Mouse (Mus musculus) neural tube, embryonic 14.5 days (tissue): ENCODE measurements around the gene Pms1. TPM values are rescaled to one million over a fixed set of nuclear protein-coding genes. Genes with fewer than 3 reads are reported as not detected.

ENCODE experiments used
- ATAC-seq: fragments of 200-750 bp; cut with Nextera tagmentation; 2 replicates; pipeline ENCODE4 v1.8.0; 2017; ENCODE audit warnings: low read depth, mild to moderate bottlenecking, moderate TSS enrichment, moderate library complexity
- H3K27ac ChIP-seq: fragments of 300-500 bp; sonication (generic); 2 replicates; pipeline ENCODE4 v1.5.1; 2014; ENCODE audit warnings: low read depth, mild to moderate bottlenecking, control low read depth, low read length, moderate library complexity, mixed read lengths
- H3K27me3 ChIP-seq: fragments of 300-500 bp; sonication (generic); 2 replicates; pipeline ENCODE4 v1.6.1; 2014; ENCODE audit warnings: low read length; ENCODE audit not compliant: control insufficient read depth, insufficient read depth
- H3K36me3 ChIP-seq: fragments of 300-500 bp; sonication (generic); 2 replicates; pipeline ENCODE4 v1.6.1; 2014; ENCODE audit warnings: low read length, mixed read lengths; ENCODE audit not compliant: control insufficient read depth, insufficient read depth
- H3K4me1 ChIP-seq: fragments of 300-500 bp; sonication (generic); 2 replicates; pipeline ENCODE4 v1.6.1; 2014; ENCODE audit warnings: low read length; ENCODE audit not compliant: control insufficient read depth, insufficient read depth
- H3K4me2 ChIP-seq: fragments of 300-500 bp; sonication (generic); 2 replicates; pipeline ENCODE4 v1.6.1; 2014; ENCODE audit warnings: mild to moderate bottlenecking, low read depth, low read length, control low read depth
- H3K4me3 ChIP-seq: fragments of 300-500 bp; sonication (generic); 2 replicates; pipeline ENCODE4 v1.5.1; 2014; ENCODE audit warnings: low read depth, low read length, control low read depth, mixed read lengths
- H3K9ac ChIP-seq: fragments of 300-500 bp; sonication (generic); replicated peaks from 2 replicates; pipeline ENCODE4 v1.6.1; 2014; ENCODE audit warnings: low read depth, mild to moderate bottlenecking, control low read depth, low read length, mixed read lengths
- H3K9me3 ChIP-seq: fragments of 300-500 bp; sonication (generic); 2 replicates; pipeline ENCODE4 v1.6.1; 2016; ENCODE audit warnings: low read length; ENCODE audit not compliant: control insufficient read depth
- WGBS: fragments of 180-500 bp; shearing (Covaris S2); extraction: QIAGEN DNeasy Blood & Tissue Kit; methylation state at CpG from one replicate; pipeline ENCODE4 v1.1.7; 2014; 5-methylcytosine and 5-hydroxymethylcytosine counted together
- polyA plus RNA-seq: library from polyadenylated mRNA; unstranded; fragments of >200 nt; fragmentation: Nextera tagmentation; extraction: Ambion mirVana; gene quantifications from 2 replicates; pipeline ENCODE4 v1.2.1, GENCODE M21; 2014

The Pms1 gene
- polyA plus RNA-seq, 1 experiment from 2014 or later, result 12.1 TPM

DNA sequence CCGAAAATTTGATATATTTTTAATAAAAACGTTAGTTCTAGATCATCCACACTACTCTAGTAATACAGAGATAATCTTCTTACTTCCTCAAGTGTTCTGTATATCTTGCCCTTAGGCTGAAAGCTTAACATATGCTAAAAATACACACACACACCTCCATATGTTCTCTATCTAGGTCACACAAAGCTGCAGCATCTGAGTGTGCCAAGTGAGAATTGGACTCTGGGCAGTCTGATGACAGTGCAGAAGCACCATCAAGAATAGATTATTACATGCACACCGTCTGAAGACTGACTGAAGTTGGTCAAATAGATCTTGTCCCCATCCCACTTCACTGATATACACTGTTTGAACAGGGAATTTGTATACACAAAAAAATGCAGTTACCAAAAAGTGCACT, 71.2 kb downstream of the Pms1 start:
- Histone ChIP-seq H3K4me2 (no peak overlapping the region), H3K27me3 (no peaks in the 10 kb centered on the region), H3K4me3 (no peak overlapping the region), H3K9me3 (no peaks in the 10 kb centered on the region), H3K27ac (no peak overlapping the region), H3K36me3 (no peaks in the 10 kb centered on the region), H3K9ac (no peak overlapping the region), H3K4me1 (no peaks in the 10 kb centered on the region)
- no peak for ATAC-seq
- WGBS, result 88% methylated on average over 3 of the region's 3 CpGs

DNA sequence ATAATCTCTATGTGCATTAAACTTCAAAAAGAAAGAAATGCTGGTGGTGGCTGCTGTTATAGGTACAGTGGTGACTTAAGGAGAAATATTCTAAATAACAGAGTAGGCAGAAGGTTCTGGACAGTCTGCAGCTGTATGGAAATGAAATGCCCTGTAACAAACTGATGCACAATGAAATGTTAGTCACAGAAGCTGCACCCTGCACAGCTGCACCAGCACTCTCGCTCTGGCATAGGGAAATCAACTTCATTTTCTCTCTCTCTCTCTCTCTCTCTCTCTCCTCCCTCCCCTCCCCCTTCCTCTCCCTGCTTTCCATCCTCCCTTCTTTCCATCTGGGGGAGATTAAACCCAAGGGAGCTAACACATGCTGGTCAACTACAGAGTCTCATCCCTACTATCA, 72.0 kb downstream of the Pms1 start:
- no peaks in the 10 kb centered on the region for H3K36me3 ChIP-seq
- 71% methylated on average over 1 of the region's 1 CpGs for WGBS
- no peaks in the 10 kb centered on the region for H3K27me3 ChIP-seq
- ATAC-seq, result peak; percentile 28; the same call in 1 of the 2 replicates
- no peak overlapping the region for H3K27ac ChIP-seq
- H3K9ac ChIP-seq, result no peak overlapping the region
- no peaks in the 10 kb centered on the region for H3K4me1 ChIP-seq
- H3K4me3 ChIP-seq, result no peak overlapping the region
- no peaks in the 10 kb centered on the region for H3K9me3 ChIP-seq
- no peak overlapping the region for H3K4me2 ChIP-seq

DNA sequence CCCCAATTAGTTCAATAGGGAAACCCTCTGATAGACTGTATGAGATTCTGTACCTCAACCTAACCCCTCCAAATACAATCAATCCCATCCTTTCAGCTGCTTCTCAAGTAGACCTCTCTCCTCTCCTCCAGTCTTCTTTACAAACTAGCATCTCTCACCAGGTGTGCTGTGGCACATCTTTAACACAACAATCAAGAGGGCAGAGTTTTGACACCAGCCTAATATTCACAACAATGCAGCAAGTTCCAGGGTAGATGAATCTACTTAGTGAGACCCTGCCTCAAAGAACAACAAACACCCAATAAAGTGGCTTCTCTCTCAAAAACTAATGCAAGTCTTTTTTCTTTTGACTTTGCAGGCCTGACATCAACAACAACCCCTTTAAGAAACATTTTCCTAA, 86.7 kb downstream of the Pms1 start:
- H3K9me3 ChIP-seq, result no peaks in the 10 kb centered on the region
- no peak for ATAC-seq
- no peaks in the 10 kb centered on the region for H3K27me3 ChIP-seq
- no peak overlapping the region for H3K9ac ChIP-seq
- no peaks in the 10 kb centered on the region for H3K4me1 ChIP-seq
- no peak overlapping the region for H3K27ac ChIP-seq
- H3K4me3 ChIP-seq, result no peak overlapping the region
- no peak overlapping the region for H3K4me2 ChIP-seq
- H3K36me3 ChIP-seq, result no peaks in the 10 kb centered on the region

DNA sequence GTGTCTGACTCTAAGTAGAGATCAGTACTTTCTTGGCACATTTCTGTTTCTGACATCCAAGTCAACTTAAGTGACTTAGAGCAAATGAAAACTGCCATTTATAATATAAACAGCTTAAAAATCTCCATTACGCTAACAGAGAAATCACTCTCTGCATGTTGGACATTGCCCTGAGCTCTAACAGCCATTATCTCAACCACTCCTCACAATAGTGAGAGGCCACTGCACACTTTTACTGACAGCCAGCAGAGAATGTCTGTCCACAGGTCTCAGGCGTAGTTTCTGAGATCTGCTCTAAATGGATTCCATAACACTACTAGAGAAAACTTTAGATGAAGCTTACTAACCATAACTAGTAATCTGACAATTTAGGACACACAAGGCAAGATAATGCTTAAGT, 92.9 kb downstream of the Pms1 start:
- H3K9me3 ChIP-seq, result no peaks in the 10 kb centered on the region
- WGBS, result 98% methylated on average over 2 of the region's 2 CpGs
- no peak overlapping the region for H3K27ac ChIP-seq
- no peak overlapping the region for H3K4me2 ChIP-seq
- no peak for ATAC-seq
- H3K27me3 ChIP-seq, result no peaks in the 10 kb centered on the region
- H3K36me3 ChIP-seq, result no peaks in the 10 kb centered on the region
- H3K4me1 ChIP-seq, result no peaks in the 10 kb centered on the region
- no peak overlapping the region for H3K4me3 ChIP-seq
- no peak overlapping the region for H3K9ac ChIP-seq

DNA sequence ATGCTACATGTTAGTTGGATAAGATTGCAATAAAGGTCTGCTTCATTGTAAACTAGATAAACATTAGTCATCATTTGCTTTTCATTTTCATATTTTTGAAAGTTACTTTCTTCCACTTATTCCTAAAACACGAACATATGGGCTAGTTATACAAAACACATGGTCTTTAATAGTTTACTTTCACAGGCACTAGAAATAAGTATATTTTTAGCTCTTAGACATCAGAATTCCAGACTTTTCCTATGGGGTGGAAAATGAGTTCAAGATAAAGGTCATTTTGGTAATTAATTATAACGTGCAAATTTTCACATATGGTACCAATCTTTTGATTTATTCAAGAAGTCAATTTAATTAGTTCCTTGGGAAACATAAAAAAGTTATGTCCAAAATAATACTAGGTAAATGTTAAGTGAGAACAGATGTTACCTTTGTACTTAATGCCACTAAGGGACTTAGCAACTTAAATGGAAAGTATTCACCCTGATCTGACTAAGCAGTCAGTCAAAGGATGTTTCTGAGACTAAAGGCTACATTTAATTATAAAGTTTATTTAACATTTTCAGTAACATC, 95.1 kb downstream of the Pms1 start:
- ATAC-seq, result no peak

DNA sequence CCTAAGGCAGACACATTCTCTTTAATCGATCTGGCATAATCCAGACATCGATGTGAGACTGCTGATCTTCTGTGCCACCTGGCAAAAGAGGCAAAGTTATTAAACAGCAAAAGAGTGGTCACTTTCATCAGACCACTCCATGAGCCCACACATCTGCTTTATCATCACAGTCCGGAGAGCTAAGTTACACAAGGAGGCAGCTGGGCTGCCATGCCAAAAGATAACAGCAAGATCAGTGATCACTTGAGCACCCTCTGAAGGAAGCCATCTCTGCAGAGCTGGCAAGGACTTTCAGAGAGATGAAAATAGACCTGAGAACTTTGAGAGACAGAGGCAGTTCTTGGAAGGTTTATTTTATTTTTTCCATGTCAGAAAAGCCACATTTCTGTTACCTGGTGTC, 102.3 kb downstream of the Pms1 start:
- ATAC-seq, result no peak
- Histone ChIP-seq H3K27ac (no peak overlapping the region), H3K4me2 (no peak overlapping the region), H3K27me3 (no peaks in the 10 kb centered on the region), H3K36me3 (no peaks in the 10 kb centered on the region), H3K4me3 (no peak overlapping the region), H3K9ac (no peak overlapping the region), H3K4me1 (no peaks in the 10 kb centered on the region), H3K9me3 (no peaks in the 10 kb centered on the region)
- WGBS, result 96% methylated on average over 3 of the region's 3 CpGs

More for the DNA sequence above, 95.1 kb downstream of the Pms1 start:
- Histone ChIP-seq H3K4me3 (no peak overlapping the region), H3K27me3 (no peaks in the 10 kb centered on the region), H3K27ac (no peak overlapping the region), H3K36me3 (no peaks in the 10 kb centered on the region), H3K4me1 (no peaks in the 10 kb centered on the region), H3K4me2 (no peak overlapping the region), H3K9ac (no peak overlapping the region), H3K9me3 (no peaks in the 10 kb centered on the region)
- WGBS, result 80% methylated on average over 2 of the region's 2 CpGs

DNA sequence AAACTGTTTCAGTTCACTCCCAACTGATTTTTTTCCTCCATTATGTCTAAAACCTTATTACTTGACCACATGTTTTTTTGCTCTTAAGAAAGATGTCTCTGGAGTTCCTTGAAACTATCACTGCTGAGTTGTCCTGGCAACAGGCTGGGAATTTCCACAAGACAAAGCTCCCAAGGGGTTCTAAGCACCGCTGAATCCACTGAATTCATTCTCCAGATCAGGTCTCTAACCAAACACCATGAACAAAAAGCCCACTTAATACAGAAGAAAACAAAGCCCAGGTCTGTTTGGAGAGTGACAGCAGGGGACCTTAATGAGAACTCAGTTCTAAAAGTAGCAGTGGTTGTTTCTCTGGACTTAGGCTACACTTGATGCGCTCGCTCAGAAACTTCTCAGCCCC, 105.6 kb downstream of the Pms1 start:
- H3K9ac ChIP-seq, result no peak overlapping the region
- H3K36me3 ChIP-seq, result no peaks in the 10 kb centered on the region
- no peaks in the 10 kb centered on the region for H3K4me1 ChIP-seq
- WGBS, result 53% methylated on average over 3 of the region's 3 CpGs
- no peaks in the 10 kb centered on the region for H3K27me3 ChIP-seq
- H3K9me3 ChIP-seq, result no peaks in the 10 kb centered on the region
- no peak overlapping the region for H3K4me3 ChIP-seq
- no peak for ATAC-seq
- no peak overlapping the region for H3K27ac ChIP-seq
- H3K4me2 ChIP-seq, result no peak overlapping the region

DNA sequence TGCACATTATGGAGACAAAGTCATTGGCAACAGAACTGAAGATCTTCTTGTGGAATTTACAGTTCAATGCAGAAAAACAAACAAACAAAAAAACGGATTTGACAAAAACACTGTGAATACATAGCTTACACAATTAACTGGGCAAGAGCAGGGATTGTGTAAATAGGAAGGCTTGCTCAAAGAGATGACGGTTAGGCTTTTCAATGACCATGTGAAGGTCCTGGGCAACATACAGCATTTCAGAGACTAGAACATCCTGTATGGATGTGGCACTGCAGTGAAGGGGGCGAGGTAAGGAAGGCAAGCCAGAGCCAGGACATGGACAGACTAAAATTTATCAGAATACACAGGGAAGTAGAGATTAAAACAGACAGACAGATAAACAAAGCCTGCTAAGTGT, 107.2 kb downstream of the Pms1 start:
- ATAC-seq, result no peak
- H3K4me2 ChIP-seq, result no peak overlapping the region
- H3K36me3 ChIP-seq, result no peaks in the 10 kb centered on the region
- H3K9ac ChIP-seq, result no peak overlapping the region
- no peaks in the 10 kb centered on the region for H3K4me1 ChIP-seq
- H3K4me3 ChIP-seq, result no peak overlapping the region
- H3K27ac ChIP-seq, result no peak overlapping the region
- no peaks in the 10 kb centered on the region for H3K9me3 ChIP-seq
- H3K27me3 ChIP-seq, result no peaks in the 10 kb centered on the region
- WGBS, result 78% methylated on average over 3 of the region's 3 CpGs

DNA sequence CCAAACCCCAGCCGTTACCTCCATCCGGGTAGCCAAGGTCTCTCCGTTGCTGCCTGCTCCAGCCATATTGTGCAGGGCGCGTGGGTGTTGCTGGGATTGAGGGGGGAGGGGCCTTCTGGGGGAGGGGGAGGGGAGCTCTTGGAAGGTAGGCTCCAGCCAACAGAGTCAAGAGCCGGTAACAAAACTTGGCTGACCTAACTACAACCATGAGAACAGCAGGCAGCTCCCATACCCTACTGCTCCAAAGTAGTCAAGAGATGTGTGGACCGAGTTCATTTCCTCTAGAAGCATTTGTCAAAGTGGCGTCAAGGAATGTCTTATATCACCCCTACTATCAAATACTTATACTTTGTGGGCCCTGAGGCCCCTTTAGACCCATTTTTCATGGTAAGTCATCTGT, 109.3 kb downstream of the Pms1 start, which contains the start of gene 1700019A02Rik:
Gene 1700019A02Rik, minus strand, starts transcription at position 101 of the 400 bp plus-strand sequence.
- Histone ChIP-seq H3K27me3 (no peaks in the 10 kb centered on the region), H3K4me3 (no peak within 1 kb of the TSS), H3K9me3 (no peaks in the 10 kb centered on the region), H3K9ac (no peak within 1 kb of the TSS), H3K4me1 (no peaks in the 10 kb centered on the region), H3K36me3 (no peaks in the 10 kb centered on the region), H3K4me2 (no peak within 1 kb of the TSS), H3K27ac (no peak within 1 kb of the TSS)
- no peak for ATAC-seq
- 97% methylated on average over 8 of the region's 8 CpGs for WGBS
